Mouse (Mus musculus): ENCODE data around the gene Recql5. TPM values are rescaled to one million over a fixed set of nuclear protein-coding genes. Genes with fewer than 3 reads are reported as not detected.

The Recql5 gene
- total RNA-seq, 2 experiments from 2014 or later = 36.6 to 39.3 TPM

DNA sequence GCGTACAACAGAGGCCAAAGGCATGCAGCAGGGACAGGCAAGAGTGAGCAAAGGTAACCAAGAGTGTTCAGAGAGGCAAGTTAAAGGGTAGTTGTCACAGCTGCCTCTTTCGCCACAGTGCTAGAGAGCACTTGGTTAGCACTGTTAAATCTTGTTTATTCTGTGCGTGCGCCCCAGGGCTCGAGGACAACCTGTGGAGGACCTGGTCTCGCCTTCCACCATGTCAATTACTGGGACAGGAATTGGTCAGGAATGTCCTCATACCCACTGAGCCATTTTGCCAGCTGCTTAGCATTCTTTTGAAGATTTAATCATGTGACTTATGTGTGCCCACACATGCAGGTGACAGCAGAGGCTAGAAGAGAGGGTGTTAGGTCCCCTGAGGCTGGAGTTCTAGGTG lies 44.1 kb downstream of the Recql5 start:
- no peak for DNase-seq (ENCODE audit: low spot score in 2 of 2)
- no peak for TF ChIP-seq CTCF (conservative IDR thresholded peaks at IDR 0.05)
- H3K27ac ChIP-seq = no peak overlapping the region
- H3K4me3 ChIP-seq = no peak overlapping the region

DNA sequence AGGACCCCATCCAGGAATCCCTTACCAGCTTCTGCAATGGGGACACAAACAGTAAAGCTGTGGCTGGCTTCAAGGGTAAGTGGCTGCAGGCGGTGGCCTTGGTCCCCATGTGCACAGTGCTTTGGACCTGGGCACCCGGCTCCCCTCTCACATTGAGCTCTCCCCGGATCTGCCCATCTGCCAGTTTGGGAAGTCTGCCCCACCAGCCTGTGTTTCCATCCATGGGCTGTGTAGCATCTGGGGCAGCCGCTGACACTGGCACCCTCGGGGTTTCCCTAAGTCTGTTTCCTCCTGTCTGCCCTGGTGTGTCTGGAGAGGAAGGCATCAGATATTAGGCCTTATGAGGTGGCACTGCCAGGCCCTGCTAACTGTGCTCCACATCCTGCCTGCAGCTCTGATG lies 45.3 kb downstream of the Recql5 start:
- TF ChIP-seq CTCF (conservative IDR thresholded peaks at IDR 0.05) = no peak

DNA sequence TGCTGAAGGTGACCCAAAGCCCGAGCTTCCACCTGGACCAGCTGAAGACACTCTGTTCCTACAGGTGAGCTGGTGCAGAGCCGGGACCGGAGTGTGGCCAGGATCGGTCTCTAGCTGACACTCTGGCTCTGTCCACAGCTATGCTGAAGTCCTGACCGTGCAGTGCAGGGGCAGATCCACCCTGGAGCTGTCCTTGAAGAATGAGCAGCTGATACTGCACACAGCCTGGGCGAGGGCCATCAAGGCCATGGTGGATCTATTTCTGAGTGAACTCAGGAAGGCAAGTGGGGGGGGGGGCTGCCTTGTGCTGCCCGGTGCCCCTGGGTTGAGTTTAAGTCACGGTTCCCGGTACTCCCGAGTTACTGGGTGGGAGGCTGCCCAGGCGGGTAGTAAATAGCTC lies 46.8 kb downstream of the Recql5 start:
- DNase-seq (ENCODE audit: low spot score in 2 of 2) = no peak
- no peak for TF ChIP-seq CTCF (conservative IDR thresholded peaks at IDR 0.05)
- Histone ChIP-seq H3K27ac (no peak overlapping the region), H3K4me3 (no peak overlapping the region)

More for the DNA sequence above, 45.3 kb downstream of the Recql5 start:
- H3K27ac ChIP-seq = no peak overlapping the region
- no peak for DNase-seq (ENCODE audit: low spot score in 2 of 2)
- no peak overlapping the region for H3K4me3 ChIP-seq

DNA sequence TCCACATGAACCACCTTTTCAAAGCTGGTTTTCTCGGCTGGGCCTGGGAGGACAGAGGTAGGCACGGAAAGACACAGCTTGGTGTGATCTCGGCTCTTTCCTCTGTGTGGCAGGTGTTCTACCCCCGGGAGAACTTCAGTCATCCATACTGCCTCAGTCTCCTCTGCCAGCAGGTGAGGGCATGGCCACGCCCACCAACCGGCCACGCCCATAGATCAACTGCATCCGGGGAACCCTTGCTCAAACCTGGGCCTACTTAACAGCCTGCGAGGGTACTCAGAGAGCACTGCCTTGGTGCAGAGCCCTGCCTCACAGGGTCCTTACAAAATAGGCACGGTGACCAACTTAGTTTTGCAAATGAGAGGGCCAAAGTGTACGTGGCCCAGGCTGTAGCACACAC lies 48.0 kb downstream of the Recql5 start:
- no peak for DNase-seq (ENCODE audit: low spot score in 2 of 2)
- Histone ChIP-seq H3K27ac (no peak overlapping the region), H3K4me3 (no peak overlapping the region)
- TF ChIP-seq CTCF (conservative IDR thresholded peaks at IDR 0.05) = no peak

DNA sequence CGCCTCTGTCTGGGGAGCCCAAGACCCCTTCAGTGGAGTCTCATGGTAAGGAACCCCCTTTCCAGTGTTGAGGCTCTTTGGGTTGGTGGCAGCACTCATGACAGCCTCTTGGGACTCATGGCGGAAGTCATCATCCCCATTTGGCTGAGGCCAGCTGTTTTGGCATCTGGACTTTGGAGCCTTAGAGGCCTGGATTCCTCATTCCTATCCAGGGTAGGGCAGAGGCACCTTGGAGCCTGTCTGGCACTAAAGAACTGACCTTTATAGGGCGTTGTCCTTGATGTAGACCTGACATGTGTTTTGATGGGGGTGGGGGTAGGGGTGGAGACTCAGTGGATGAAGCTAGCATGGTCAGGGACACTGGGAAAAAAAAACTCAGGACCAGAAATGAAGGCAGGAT lies 48.9 kb downstream of the Recql5 start:
- no peak for DNase-seq (ENCODE audit: low spot score in 2 of 2)
- no peak for TF ChIP-seq CTCF (conservative IDR thresholded peaks at IDR 0.05)

DNA sequence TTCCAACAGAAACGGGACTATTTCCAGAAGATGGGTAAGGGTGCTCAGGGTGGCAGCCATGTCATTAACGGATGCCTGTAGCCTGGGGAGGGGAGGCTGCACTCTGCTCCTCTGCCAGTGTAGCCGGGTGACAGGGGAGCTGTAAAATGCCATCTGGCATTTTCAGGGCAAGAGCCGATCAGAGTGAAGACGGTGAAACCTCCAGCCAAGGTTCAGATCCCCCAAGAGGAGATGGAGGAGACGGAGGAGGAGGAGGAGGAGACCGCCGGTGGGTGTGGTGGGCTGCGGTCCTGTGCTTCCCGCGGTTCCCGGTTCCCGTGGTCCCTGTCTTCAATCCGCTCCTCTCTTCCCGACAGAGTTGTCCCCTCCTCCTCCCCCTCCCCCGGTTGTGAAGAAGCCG lies 50.0 kb downstream of the Recql5 start:
- no peak for TF ChIP-seq CTCF (conservative IDR thresholded peaks at IDR 0.05)
- H3K27ac ChIP-seq = no peak overlapping the region
- DNase-seq (ENCODE audit: low spot score in 2 of 2) = no peak
- H3K4me3 ChIP-seq = no peak overlapping the region

More for the DNA sequence above, 48.9 kb downstream of the Recql5 start:
- H3K27ac ChIP-seq = no peak overlapping the region
- no peak overlapping the region for H3K4me3 ChIP-seq

DNA sequence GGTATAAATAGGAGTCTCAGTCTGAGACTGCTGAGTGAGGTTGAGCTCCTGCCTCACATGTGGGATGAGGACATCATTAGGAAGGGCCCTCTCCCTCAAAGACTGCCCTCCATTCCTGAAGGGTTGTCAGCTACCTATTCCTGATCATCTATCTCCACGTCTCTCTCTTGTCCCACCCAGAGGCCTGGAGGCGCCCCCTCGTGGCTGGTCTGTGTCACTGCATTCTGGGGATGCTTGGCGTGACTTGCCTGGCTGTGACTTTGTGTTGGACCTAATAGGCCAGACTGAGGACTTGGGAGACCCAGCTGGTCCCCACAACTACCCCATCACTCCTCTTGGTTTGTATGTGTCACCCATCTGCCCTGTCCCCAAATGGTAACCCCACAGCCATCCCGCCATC lies 52.3 kb downstream of the Recql5 start:
- no peak for DNase-seq (ENCODE audit: low spot score in 2 of 2)
- Histone ChIP-seq H3K4me3 (no peak overlapping the region), H3K27ac (no peak overlapping the region)
- TF ChIP-seq CTCF (conservative IDR thresholded peaks at IDR 0.05) = peak; percentile 83

DNA sequence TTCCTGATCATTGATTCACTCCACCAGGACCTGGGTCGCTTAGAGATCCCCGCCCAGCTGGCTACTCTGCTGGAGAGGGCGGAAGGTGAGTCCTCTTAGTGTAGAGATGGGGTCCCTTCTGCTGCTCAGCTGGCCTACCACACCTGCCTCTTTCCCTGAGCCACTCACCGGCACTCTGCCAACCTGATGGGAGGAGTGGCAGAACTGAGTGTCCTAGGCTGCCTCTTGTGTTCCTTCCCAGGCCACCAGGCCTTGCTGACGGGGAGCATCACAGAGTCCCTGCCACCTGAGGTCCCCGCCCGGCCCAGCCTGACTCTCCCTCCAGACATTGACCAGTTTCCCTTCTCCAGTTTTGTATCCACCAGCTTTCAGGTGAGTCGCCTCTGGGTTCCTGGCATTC lies 55.2 kb downstream of the Recql5 start:
- DNase-seq (ENCODE audit: low spot score in 2 of 2) = no peak
- no peak for TF ChIP-seq CTCF (conservative IDR thresholded peaks at IDR 0.05)

DNA sequence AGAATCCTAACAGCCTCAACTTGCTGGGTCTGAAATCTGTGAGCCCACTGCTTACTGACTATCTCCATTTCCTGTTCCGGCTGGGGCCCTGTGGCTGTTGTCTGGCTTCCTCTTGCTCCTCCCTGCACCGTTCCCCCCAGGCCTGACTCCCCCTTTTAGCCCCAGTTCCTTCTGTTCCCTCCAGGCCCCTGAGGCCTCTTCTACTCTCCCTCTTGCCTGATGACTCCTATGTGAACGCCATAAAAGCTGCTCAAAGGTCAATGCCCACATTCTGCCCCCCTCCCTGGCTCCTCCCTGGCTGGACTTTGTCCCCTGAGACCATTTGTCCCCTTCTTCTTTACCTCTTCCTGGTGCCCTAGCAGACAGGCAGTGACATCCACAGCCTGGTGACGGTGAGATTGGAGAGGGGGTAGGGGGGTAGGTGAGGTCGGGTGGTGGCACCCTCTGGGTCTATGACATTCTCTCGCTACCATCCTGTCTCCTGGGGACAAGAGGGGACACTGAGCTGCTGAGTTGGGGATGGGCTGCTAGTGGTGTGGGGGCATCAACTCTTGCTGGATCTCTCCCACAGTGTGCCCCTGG lies 56.0 kb downstream of the Recql5 start:
- TF ChIP-seq CTCF (conservative IDR thresholded peaks at IDR 0.05) = no peak
- Histone ChIP-seq H3K4me3 (no peak overlapping the region), H3K27ac (no peak overlapping the region)
- no peak for DNase-seq (ENCODE audit: low spot score in 2 of 2)

More for the DNA sequence above, 55.2 kb downstream of the Recql5 start:
- no peak overlapping the region for H3K27ac ChIP-seq
- no peak overlapping the region for H3K4me3 ChIP-seq

DNA sequence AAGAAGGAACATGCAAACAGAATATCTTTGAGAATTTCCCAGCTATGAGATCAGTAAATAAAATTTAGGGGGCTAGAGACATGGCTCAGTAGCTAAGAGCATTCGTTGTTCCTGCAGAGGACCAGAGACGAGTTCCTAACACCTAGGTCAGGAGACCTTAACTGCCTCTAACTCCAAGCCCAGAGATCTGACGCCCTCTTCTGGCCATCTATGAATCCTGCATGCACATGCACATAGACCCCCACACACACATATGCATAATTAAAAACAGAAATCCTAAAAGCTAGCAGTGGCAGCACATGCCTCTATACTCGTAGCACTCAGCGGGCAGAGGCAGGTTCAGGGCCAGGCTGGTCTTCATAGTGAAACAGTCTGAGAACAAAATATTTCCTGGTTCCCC lies 56.8 kb downstream of the Recql5 start:
- TF ChIP-seq CTCF (conservative IDR thresholded peaks at IDR 0.05) = peak; percentile 30
- DNase-seq (ENCODE audit: low spot score in 2 of 2) = no peak
- no peak overlapping the region for H3K4me3 ChIP-seq
- H3K27ac ChIP-seq = no peak overlapping the region

DNA sequence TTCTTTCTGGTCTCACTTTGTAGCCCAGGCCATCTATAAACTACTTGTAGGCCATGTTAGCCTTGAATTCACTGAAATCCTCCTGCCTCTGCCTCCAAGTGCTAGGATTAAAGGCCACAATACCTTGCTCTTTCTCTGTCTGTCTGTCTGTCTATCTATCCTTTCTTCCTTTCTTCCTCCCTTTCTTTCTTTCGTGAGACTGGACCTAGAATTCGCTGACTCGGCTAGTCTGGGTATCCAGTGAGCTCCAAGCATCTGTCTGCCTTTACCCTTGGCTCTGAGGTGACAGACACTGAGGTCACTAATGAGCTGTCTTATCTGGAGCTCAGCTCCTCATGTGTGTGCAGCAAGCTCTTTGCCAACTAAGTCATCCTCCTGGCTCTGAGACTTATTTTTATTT lies 57.3 kb downstream of the Recql5 start:
- Histone ChIP-seq H3K27ac (no peak overlapping the region), H3K4me3 (no peak overlapping the region)
- no peak for DNase-seq (ENCODE audit: low spot score in 2 of 2)
- TF ChIP-seq CTCF (conservative IDR thresholded peaks at IDR 0.05) = no peak

DNA sequence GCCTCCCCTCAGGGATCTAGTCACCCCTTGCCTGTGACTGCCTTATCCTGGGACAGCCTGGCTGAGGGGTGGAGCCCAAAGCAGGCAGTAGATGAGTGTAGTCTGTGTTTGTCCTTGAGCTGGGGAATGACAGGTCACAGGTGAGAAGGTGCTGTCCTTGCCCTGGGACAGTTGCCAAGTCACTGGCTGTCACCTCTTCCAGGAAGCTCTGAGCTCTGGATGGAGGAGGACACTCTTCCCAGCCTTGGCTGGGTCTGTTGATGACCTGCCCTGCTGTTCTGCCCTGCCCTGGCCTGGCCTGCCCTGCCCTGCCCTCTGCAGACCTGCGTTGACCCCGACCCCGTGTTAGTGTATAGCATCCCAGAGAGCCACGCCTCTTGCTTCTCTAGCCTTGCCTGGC lies 60.8 kb downstream of the Recql5 start:
- H3K27ac ChIP-seq = no peak overlapping the region
- no peak overlapping the region for H3K4me3 ChIP-seq
- TF ChIP-seq CTCF (conservative IDR thresholded peaks at IDR 0.05) = no peak
- no peak for DNase-seq (ENCODE audit: low spot score in 2 of 2)

DNA sequence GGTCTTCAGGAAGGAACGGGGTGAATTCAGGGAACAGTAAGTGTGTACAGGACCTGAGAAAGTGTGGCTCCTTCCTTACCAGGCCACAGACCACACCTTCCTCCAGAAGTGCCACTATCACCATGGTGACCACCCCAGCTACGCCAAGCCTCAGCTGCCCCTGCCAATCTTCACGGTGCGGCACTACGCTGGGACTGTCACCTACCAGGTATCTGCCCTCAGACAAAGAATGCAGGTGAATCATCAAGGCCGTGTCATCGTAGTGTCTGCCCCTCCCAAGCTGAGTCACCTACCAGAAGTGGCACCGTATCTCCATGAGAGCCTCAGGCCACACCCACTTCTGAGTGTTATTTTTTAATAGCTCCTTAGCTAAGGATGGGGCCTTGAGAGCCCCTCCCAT lies 63.9 kb downstream of the Recql5 start:
- no peak for TF ChIP-seq CTCF (conservative IDR thresholded peaks at IDR 0.05)
- no peak for DNase-seq (ENCODE audit: low spot score in 2 of 2)
- H3K27ac ChIP-seq = no peak overlapping the region
- no peak overlapping the region for H3K4me3 ChIP-seq

DNA sequence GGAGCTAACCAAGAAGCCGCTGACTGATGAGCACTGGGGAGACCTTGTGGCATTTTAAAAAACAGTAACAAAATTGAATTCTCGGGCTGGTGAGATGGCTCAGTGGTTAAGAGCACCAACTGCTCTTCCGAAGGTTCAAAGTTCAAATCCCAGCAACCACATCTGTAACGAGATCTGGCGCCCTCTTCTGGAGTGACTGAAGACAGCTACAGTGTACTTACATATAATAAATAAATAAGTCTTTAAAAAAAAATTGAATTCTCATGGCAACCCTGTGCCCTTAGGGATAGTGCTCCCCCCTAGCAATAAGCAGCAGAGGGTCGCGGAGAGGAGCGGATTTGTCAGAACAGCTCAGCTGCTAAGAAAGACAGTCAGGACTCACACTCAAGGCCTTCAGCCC lies 69.4 kb downstream of the Recql5 start:
- no peak for DNase-seq (ENCODE audit: low spot score in 2 of 2)
- Histone ChIP-seq H3K4me3 (no peak overlapping the region), H3K27ac (no peak overlapping the region)
- peak; percentile 52 for TF ChIP-seq CTCF (conservative IDR thresholded peaks at IDR 0.05)
